Comparison of ENCODE assay signal across 7 mouse cellular contexts in the genomic region with DNA sequence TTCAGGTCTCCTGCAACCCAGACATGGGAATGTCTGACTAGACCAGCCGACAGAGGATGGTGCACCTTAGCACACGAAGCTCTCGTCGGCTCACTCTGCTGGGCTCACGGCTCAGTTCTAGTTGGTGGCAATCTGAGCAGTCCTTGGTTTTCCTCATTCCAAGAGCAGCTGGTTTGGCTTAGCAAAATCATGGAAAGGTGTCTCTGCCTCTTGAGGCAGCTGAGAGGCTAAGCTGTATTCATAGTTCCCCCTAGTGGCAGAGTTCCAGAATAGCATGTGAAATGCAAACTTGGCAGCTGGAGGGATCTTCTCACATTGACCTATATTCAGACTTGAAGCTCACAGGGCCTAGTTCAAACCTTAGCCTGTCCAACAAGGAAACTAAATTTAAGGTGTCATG. TPM values are rescaled to one million over a fixed set of nuclear protein-coding genes. Genes with fewer than 3 reads are reported as not detected.
DNase-seq lines count a peak whose midpoint lies in the region; ATAC-seq lines count a peak whose summit lies in the region.

No protein-coding gene starts in this region.

- 24% methylated on average over 5 of the region's 5 CpGs for WGBS in hindbrain, embryonic 13.5 days

- no peaks in the 10 kb centered on the region for H3K9me3 ChIP-seq in hindbrain, embryonic 13.5 days

- peak; percentile 26 for DNase-seq in right cerebral cortex, postnatal 25 days
- DNase-seq in right cerebral cortex, postnatal 36 days (ENCODE audit: low spot score in 2 of 2), result no peak
- DNase-seq in embryo, embryonic 11.5 days (ENCODE audit: low read depth, low spot score), result peak; percentile 74
- DNase-seq in lung, postnatal 36 days, result peak; percentile 67
- DNase-seq in splenic B cell, adult 2 months (ENCODE audit: low read depth, low spot score), result peak; percentile 77

- peak; percentile 40 for ATAC-seq in activated CD4-positive, CD25-positive, alpha-beta regulatory T cell, adult 4 months
- ATAC-seq in hindbrain, embryonic 13.5 days (ENCODE audit: low FRiP score), result peak; percentile 37; the same call in 1 of the 2 replicates

- H3K27me3 ChIP-seq in hindbrain, embryonic 13.5 days, result no peaks in the 10 kb centered on the region
- no peaks in the 10 kb centered on the region for H3K27me3 ChIP-seq in splenic B cell, adult 2 months (ENCODE audit: control insufficient read depth, insufficient read depth, low read length, poor library complexity, severe bottlenecking)

- peaks cover 30% of the 10 kb centered on the region for H3K36me3 ChIP-seq in hindbrain, embryonic 13.5 days
- H3K36me3 ChIP-seq in splenic B cell, adult 2 months (ENCODE audit: control insufficient read depth, insufficient read depth, low read length, poor library complexity, severe bottlenecking), result peaks cover 1% of the 10 kb centered on the region

- H3K4me3 ChIP-seq in hindbrain, embryonic 13.5 days, result no peak overlapping the region

- H3K4me1 ChIP-seq in hindbrain, embryonic 13.5 days (replicated peaks), result peaks cover 49% of the 10 kb centered on the region

- H3K9ac ChIP-seq in hindbrain, embryonic 13.5 days, result no peak overlapping the region

- 0 out of 2 replicates have a peak overlapping the region, but pooled peaks have one; percentile 5 for H3K27ac ChIP-seq in hindbrain, embryonic 13.5 days

- no peak overlapping the region for H3K4me2 ChIP-seq in hindbrain, embryonic 13.5 days

RNA-seq across cellular contexts. Expression of a gene that starts 8.6 kb away (rescaled TPM):
- polyA plus RNA-seq in activated CD4-positive, CD25-positive, alpha-beta regulatory T cell, adult 4 months (2017; shearing (Covaris generic)), result 1 to 10 TPM; 1.5 to 1.6 TPM
- polyA plus RNA-seq in hindbrain, embryonic 13.5 days (2015; fragmentation: Nextera tagmentation; extraction: Ambion mirVana), result 18.9 and 20.2 TPM in 2 replicates

RNA-seq across cellular contexts. Expression of a gene that starts 17.4 kb away (rescaled TPM):
- 10 to 100 TPM; 53.8 to 82.0 TPM for polyA plus RNA-seq in activated CD4-positive, CD25-positive, alpha-beta regulatory T cell, adult 4 months (2017; shearing (Covaris generic))
- polyA plus RNA-seq in hindbrain, embryonic 13.5 days (2015; fragmentation: Nextera tagmentation; extraction: Ambion mirVana), result 106 and 114 TPM in 2 replicates

RNA-seq across cellular contexts. Expression of a gene that starts 22.0 kb away (rescaled TPM):
- polyA plus RNA-seq in activated CD4-positive, CD25-positive, alpha-beta regulatory T cell, adult 4 months (2017; shearing (Covaris generic)), result 100 to 1,000 TPM; 125 to 132 TPM
- polyA plus RNA-seq in hindbrain, embryonic 13.5 days (2015; fragmentation: Nextera tagmentation; extraction: Ambion mirVana), result 108 and 111 TPM in 2 replicates

Comparison
In these comparisons a context has a peak if more than half of its experiments do, and no peak if none do; other contexts are left out.
1. DNase-seq: peak in right cerebral cortex, postnatal 25 days (single experiment), embryo, embryonic 11.5 days (single experiment), lung, postnatal 36 days (single experiment) and splenic B cell, adult 2 months (single experiment); none in right cerebral cortex, postnatal 36 days (0 of 2).